Comparison of ENCODE assay signal across 8 mouse cellular contexts in genomic region chr2:132263421-132264265, GRCm38 (mm10). TPM values are rescaled to one million over a fixed set of nuclear protein-coding genes. Genes with fewer than 3 reads are reported as not detected.
DNase-seq lines count a peak whose midpoint lies in the region; ATAC-seq and TF ChIP-seq lines count a peak whose summit lies in the region.

No protein-coding gene starts in this region.

- peak; percentile 44 for ATAC-seq in midbrain, embryonic 13.5 days
- ATAC-seq in stomach, embryonic 15.5 days (ENCODE audit: insufficient read depth, low FRiP score, low read depth) = no peak; the same call in 1 of the 2 replicates
- no peak for ATAC-seq in monocyte, adult 5-6 weeks (replicated peaks; ENCODE audit: insufficient number of reproducible peaks, low FRiP score, low TSS enrichment, poor library complexity, severe bottlenecking)

- H3K27me3 ChIP-seq in testis, adult 2 months (ENCODE audit: control insufficient read depth, insufficient read depth, low read length) = no peaks in the 10 kb centered on the region
- H3K27me3 ChIP-seq in midbrain, embryonic 13.5 days = no peaks in the 10 kb centered on the region
- H3K27me3 ChIP-seq in stomach, embryonic 15.5 days (replicated peaks) = no peaks in the 10 kb centered on the region

- H3K27ac ChIP-seq in testis, adult 2 months (ENCODE audit: control insufficient read depth, insufficient read depth, low read depth, low read length) = peak overlapping the region; percentile 71
- H3K27ac ChIP-seq in midbrain, embryonic 13.5 days = peak overlapping the region; percentile 86
- H3K27ac ChIP-seq in stomach, embryonic 15.5 days = peak overlapping the region; percentile 58

- no peaks in the 10 kb centered on the region for H3K36me3 ChIP-seq in testis, adult 2 months (ENCODE audit: control insufficient read depth, insufficient read depth, low read length)
- no peaks in the 10 kb centered on the region for H3K36me3 ChIP-seq in midbrain, embryonic 13.5 days
- no peaks in the 10 kb centered on the region for H3K36me3 ChIP-seq in stomach, embryonic 15.5 days

- H3K9me3 ChIP-seq in midbrain, embryonic 13.5 days = no peaks in the 10 kb centered on the region
- H3K9me3 ChIP-seq in stomach, embryonic 15.5 days = no peaks in the 10 kb centered on the region

- H3K4me2 ChIP-seq in midbrain, embryonic 13.5 days (replicated peaks) = peak overlapping the region; percentile 75
- peak overlapping the region; percentile 64 for H3K4me2 ChIP-seq in stomach, embryonic 15.5 days

- under 1% methylated on average over 47 of the region's 47 CpGs for WGBS in midbrain, embryonic 13.5 days
- WGBS in stomach, embryonic 15.5 days = 1% methylated on average over 47 of the region's 47 CpGs

- no peak for TF ChIP-seq POLR2A in testis, adult 2 months (IDR thresholded peaks at IDR 0.05; ENCODE audit: control insufficient read depth, low read depth, low read length)

- no peak for DNase-seq in testis, postnatal 10 days (ENCODE audit: low spot score)
- peak; percentile 57 to 61 for DNase-seq in cerebellum, adult 18-20 months
- DNase-seq in forelimb bud, embryonic 11.5 days (ENCODE audit: low read depth, low spot score) = peak; percentile 36
- peak; percentile 24 to 51 for DNase-seq in kidney, postnatal 4 days

- no peaks in the 10 kb centered on the region; the same call in 1 of the 2 replicates for H3K4me1 ChIP-seq in testis, adult 2 months (ENCODE audit: control insufficient read depth, insufficient read depth, low read length)
- H3K4me1 ChIP-seq in midbrain, embryonic 13.5 days (replicated peaks) = peaks cover 13% of the 10 kb centered on the region
- H3K4me1 ChIP-seq in stomach, embryonic 15.5 days = peaks cover 12% of the 10 kb centered on the region; the same call in 1 of the 2 replicates

- peak overlapping the region; percentile 89 for H3K9ac ChIP-seq in midbrain, embryonic 13.5 days (replicated peaks)
- peak overlapping the region; percentile 58 for H3K9ac ChIP-seq in stomach, embryonic 15.5 days

- TF ChIP-seq CTCF in testis, adult 2 months (IDR thresholded peaks at IDR 0.05; ENCODE audit: control insufficient read depth, insufficient read depth, insufficient replicate concordance, low read depth, low read length) = no peak

- H3K4me3 ChIP-seq in testis, adult 2 months (ENCODE audit: control insufficient read depth, low read depth, low read length) = peak overlapping the region; percentile 88
- H3K4me3 ChIP-seq in midbrain, embryonic 13.5 days (replicated peaks) = peak overlapping the region; percentile 91
- peak overlapping the region; percentile 66 for H3K4me3 ChIP-seq in stomach, embryonic 15.5 days (replicated peaks)

RNA-seq across cellular contexts. Expression of gene Cds2, which starts 0.7 kb away (rescaled TPM):
- 10.7 and 13.1 TPM in 2 replicates for polyA plus RNA-seq in testis, adult 2 months (2012; rRNA removed)
- 24.4 and 28.4 TPM in 2 replicates for polyA plus RNA-seq in midbrain, embryonic 13.5 days (2015; fragmentation: Nextera tagmentation; extraction: Ambion mirVana)
- 17.0 and 28.7 TPM in 2 replicates for polyA plus RNA-seq in stomach, embryonic 15.5 days (2015; fragmentation: Nextera tagmentation; extraction: Ambion mirVana)
- total RNA-seq in monocyte, adult 5-6 weeks (2017) = 48.5 to 54.3 TPM (median 49.2 TPM) in 3 replicates

RNA-seq across cellular contexts. Expression of gene Pcna, which starts 10.5 kb away (rescaled TPM):
- polyA plus RNA-seq in testis, adult 2 months (2012; rRNA removed) = 75.1 and 84.2 TPM in 2 replicates
- polyA plus RNA-seq in midbrain, embryonic 13.5 days (2015; fragmentation: Nextera tagmentation; extraction: Ambion mirVana) = 157 and 166 TPM in 2 replicates
- polyA plus RNA-seq in stomach, embryonic 15.5 days (2015; fragmentation: Nextera tagmentation; extraction: Ambion mirVana) = 244 and 254 TPM in 2 replicates
- 228 to 330 TPM (median 247 TPM) in 3 replicates for total RNA-seq in monocyte, adult 5-6 weeks (2017)

RNA-seq across cellular contexts. Expression of gene Tmem230, which starts 16.0 kb away (rescaled TPM):
- 120 and 139 TPM in 2 replicates for polyA plus RNA-seq in testis, adult 2 months (2012; rRNA removed)
- 53.9 TPM in 2 replicates for polyA plus RNA-seq in midbrain, embryonic 13.5 days (2015; fragmentation: Nextera tagmentation; extraction: Ambion mirVana)
- polyA plus RNA-seq in stomach, embryonic 15.5 days (2015; fragmentation: Nextera tagmentation; extraction: Ambion mirVana) = 40.6 and 41.9 TPM in 2 replicates
- 11.2 to 19.1 TPM (median 15.5 TPM) in 3 replicates for total RNA-seq in monocyte, adult 5-6 weeks (2017)
